Mouse (Mus musculus) colon, adult 2 months (tissue): ENCODE results near the gene Sh3rf1. TPM values are rescaled to one million over a fixed set of nuclear protein-coding genes. Genes with fewer than 3 reads are reported as not detected.

ENCODE experiments used
- polyA plus RNA-seq: library from polyadenylated mRNA; depleted of rRNA; stranded (reverse); fragments of >200 nt; gene quantifications from 2 replicates; pipeline ENCODE4 v1.2.3, GENCODE M21; 2012; rRNA removed

The Sh3rf1 gene
- 18.1 and 20.1 TPM in 2 replicates for polyA plus RNA-seq

GRCm38 (mm10) chr8:61223729-61224379 lies at the start of gene Sh3rf1:
TSS of gene Sh3rf1 (plus strand) at chr8:61223872.

Other genes starting within 250 kb of the Sh3rf1 start
- 13.6 and 14.7 TPM in 2 replicates for gene Clcn3, start 240.6 kb upstream of the Sh3rf1 start, polyA plus RNA-seq
- gene Nek1, start 230.7 kb upstream of the Sh3rf1 start, polyA plus RNA-seq = 5.3 and 5.6 TPM in 2 replicates